Mouse (Mus musculus) thymus, postnatal 10 days (tissue): ENCODE results near the gene Olfr393.

Source experiments
- DNase-seq, 2 experiments: peaks; one replicate each; pipeline ENCODE4 v3.0.0; 2021; ENCODE audit warnings: low spot score in 2 of 2

Gene Olfr393

DNA sequence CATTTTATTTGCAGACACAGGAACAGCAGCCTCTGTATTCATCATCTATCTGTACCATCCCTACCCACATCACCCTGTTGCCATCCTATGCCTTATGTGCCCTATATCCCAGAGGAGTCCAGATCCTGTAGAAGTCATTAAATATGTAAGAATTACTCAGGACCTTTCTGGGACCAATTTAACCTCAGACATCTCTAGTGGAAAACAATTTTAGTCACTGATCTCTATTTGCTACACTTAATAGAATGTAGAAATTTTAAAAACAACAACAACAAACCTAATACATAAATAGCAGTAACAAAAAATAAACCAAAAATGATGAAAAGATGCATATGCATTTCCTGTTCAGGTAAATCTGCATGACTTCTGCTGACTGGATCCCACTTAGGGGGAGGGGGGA, at the start of gene Olfr393:
Olfr393 (minus strand) TSS at position 101 of the 400 bp plus-strand sequence.
- no peak for DNase-seq

DNA sequence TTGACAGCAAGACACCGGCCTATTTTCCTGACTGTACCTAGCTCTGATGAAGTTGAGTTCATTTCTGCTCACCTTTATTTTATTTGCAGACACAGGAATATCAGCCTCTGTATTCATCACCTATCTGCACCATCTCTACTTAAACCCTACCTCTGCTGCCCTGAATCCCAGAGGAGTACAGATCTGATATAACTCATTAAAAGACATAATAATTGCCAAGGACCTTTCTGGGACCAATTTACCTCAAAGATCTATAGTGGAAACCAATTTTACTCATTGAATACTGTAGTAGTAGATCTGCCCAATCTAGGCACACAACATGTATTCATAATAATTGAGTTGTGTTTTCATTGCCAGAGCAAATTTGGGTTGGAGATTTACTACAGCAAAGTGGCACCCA, 39.4 kb upstream of the Olfr393 start, which contains the start of gene Olfr394:
Olfr394 (minus strand) TSS at position 101 of the 400 bp plus-strand sequence.
- DNase-seq = no peak

DNA sequence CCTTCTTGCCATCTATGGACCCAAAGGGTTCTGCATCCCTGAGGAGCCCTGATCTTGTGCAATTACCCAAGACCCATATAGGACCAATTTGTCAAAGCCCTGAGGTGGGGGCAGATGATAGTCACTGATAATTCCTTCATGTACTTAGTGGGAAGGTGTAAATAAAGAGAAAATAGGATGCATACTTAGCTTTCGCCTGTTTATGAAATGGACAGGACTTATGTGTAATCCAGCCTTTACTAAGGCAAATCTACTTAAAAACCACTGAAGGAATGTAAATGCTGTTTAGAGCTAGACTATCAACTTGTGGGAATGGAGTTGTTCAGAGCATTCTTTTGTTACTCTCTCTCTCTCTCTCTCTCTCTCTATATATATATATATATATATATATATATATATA, 34.3 kb downstream of the Olfr393 start, which contains the start of gene Olfr392:
Olfr392 (minus strand) TSS at position 101 of the 400 bp plus-strand sequence.
- no peak for DNase-seq

DNA sequence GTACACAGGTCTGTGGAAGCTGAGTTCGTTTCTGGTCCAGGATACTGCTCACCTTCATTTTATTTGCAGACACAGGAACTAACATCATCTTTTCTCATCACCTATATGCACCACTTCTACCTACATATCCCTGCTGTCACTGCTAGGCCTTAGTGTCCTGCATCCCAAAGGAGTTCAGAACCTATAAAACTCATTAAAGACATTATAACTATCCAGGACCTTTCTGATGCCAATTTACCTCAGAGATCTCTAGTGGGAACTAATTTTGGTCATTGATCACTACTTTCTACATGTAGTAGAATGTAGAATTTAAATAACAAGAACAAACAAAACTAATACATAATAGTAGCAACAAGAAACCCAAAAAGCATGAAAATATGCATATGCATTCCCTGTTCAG, 48.3 kb downstream of the Olfr393 start, which contains the start of gene Olfr391-ps:
Olfr391-ps (minus strand) TSS at position 101 of the 400 bp plus-strand sequence.
- DNase-seq = no peak
